Mouse (Mus musculus) liver, postnatal 0 days (tissue): ENCODE results near the gene Trappc3.

Experiments
- CTCF ChIP-seq: sonication (generic); IDR thresholded peaks from 2 replicates; pipeline ENCODE4 v1.5.1; 2016; ENCODE audit warnings: antibody characterized with exemption, low read depth
- EP300 ChIP-seq: IDR thresholded peaks from 2 replicates; pipeline ENCODE4 v1.6.1; 2016; ENCODE audit warnings: antibody characterized with exemption, low read depth, mild to moderate bottlenecking

GRCm38 (mm10) chr4:126281706-126282105 is 19.6 kb downstream of the Trappc3 start:
- no peak for TF ChIP-seq CTCF
- no peak for TF ChIP-seq EP300
